Mouse (Mus musculus) erythroblast, embryonic 14.5 days (primary cell): ENCODE data around the gene Mgp.

Experiments used
- GATA1 ChIP-seq: IDR thresholded peaks from 2 replicates; pipeline ENCODE4 v1.6.1; 2012; ENCODE audit warnings: low read length, inconsistent platforms, mixed read lengths
- TAL1 ChIP-seq: IDR thresholded peaks from 3 replicates; pipeline ENCODE4 v1.6.1; 2012; ENCODE audit warnings: low read length, inconsistent platforms, mixed read lengths

GRCm38 (mm10) chr6:136868921-136869320, 6.7 kb downstream of the Mgp start:
- no peak for TF ChIP-seq GATA1
- no peak for TF ChIP-seq TAL1
